In genomic region chrX:103356287-103356686, GRCm38 (mm10) we compare ENCODE assay signal across 8 mouse cellular contexts. TPM values are rescaled to one million over a fixed set of nuclear protein-coding genes. Genes with fewer than 3 reads are reported as not detected.
DNase-seq lines count a peak whose midpoint lies in the region; ATAC-seq and TF ChIP-seq lines count a peak whose summit lies in the region.

TSS of gene Chic1 (plus strand) at chrX:103356476.

- H3K27ac ChIP-seq in brown adipose tissue, adult 24 weeks (replicated peaks; ENCODE audit: low read depth, low read length): no peak within 1 kb of the TSS
- peak within 1 kb of the TSS; percentile 67 for H3K27ac ChIP-seq in forebrain, embryonic 15.5 days (replicated peaks)
- H3K27ac ChIP-seq in liver, postnatal 0 days (ENCODE audit: low read depth): no peak within 1 kb of the TSS

- peak within 1 kb of the TSS; percentile 63 for H3K9ac ChIP-seq in forebrain, embryonic 15.5 days (replicated peaks)
- no peak within 1 kb of the TSS for H3K9ac ChIP-seq in liver, postnatal 0 days (replicated peaks)

- intact Hi-C loops in heart, postnatal 25 days (cut with DNase I): no loop called here

- no peak for TF ChIP-seq CTCF in liver, postnatal 0 days (IDR thresholded peaks at IDR 0.05; ENCODE audit: low read depth)

- H3K4me2 ChIP-seq in forebrain, embryonic 15.5 days (replicated peaks): peak within 1 kb of the TSS; percentile 43
- peak within 1 kb of the TSS; percentile 69 for H3K4me2 ChIP-seq in liver, postnatal 0 days (ENCODE audit: low read depth, low read length)

- peaks cover 17% of the 10 kb centered on the region for H3K27me3 ChIP-seq in forebrain, embryonic 15.5 days
- H3K27me3 ChIP-seq in liver, postnatal 0 days (ENCODE audit: insufficient read depth, low read length): peaks cover 19% of the 10 kb centered on the region; the same call in 1 of the 2 replicates

- peak within 1 kb of the TSS; percentile 79 for H3K4me3 ChIP-seq in brown adipose tissue, adult 24 weeks (ENCODE audit: insufficient read depth, low read depth, low read length)
- peak within 1 kb of the TSS; percentile 59 for H3K4me3 ChIP-seq in forebrain, embryonic 15.5 days
- peak within 1 kb of the TSS; percentile 49 for H3K4me3 ChIP-seq in liver, postnatal 0 days (ENCODE audit: low read depth, low read length)

- peak; percentile 35 for DNase-seq in heart, postnatal 25 days (ENCODE audit: low spot score)
- peak; percentile 72 to 85 for DNase-seq in layer of hippocampus, adult 18-20 months (ENCODE audit: low spot score in 2 of 2)
- peak; percentile 43 for DNase-seq in liver, postnatal 0 days
- DNase-seq in ovary, postnatal 10 days (ENCODE audit: low spot score): peak; percentile 21
- DNase-seq in thymus, postnatal 14 days: peak; percentile 51

- H3K9me3 ChIP-seq in forebrain, embryonic 15.5 days: no peaks in the 10 kb centered on the region
- H3K9me3 ChIP-seq in liver, postnatal 0 days (ENCODE audit: low read length): no peaks in the 10 kb centered on the region

- H3K36me3 ChIP-seq in forebrain, embryonic 15.5 days: no peaks in the 10 kb centered on the region
- H3K36me3 ChIP-seq in liver, postnatal 0 days (replicated peaks; ENCODE audit: insufficient read depth, low read length): no peaks in the 10 kb centered on the region

- H3K4me1 ChIP-seq in brown adipose tissue, adult 24 weeks (ENCODE audit: control insufficient read depth, insufficient read depth, insufficient read length, low read length): no peaks in the 10 kb centered on the region
- H3K4me1 ChIP-seq in forebrain, embryonic 15.5 days: no peaks in the 10 kb centered on the region
- no peaks in the 10 kb centered on the region for H3K4me1 ChIP-seq in liver, postnatal 0 days (ENCODE audit: insufficient read depth)

- ATAC-seq in CD4-positive, CD25-positive, alpha-beta regulatory T cell, adult 4 months: peak; percentile 76
- peak; percentile 96 for ATAC-seq in forebrain, embryonic 15.5 days (replicated peaks)
- 0 out of 2 replicates have a peak, but pooled peaks have one; percentile 29 for ATAC-seq in liver, postnatal 0 days

- TF ChIP-seq EP300 in liver, postnatal 0 days (IDR thresholded peaks at IDR 0.05; ENCODE audit: low read depth): no peak

- WGBS in forebrain, embryonic 15.5 days: 20% methylated on average over 34 of the region's 34 CpGs
- 17% methylated on average over 34 of the region's 34 CpGs for WGBS in liver, postnatal 0 days (ENCODE audit: insufficient replicate concordance)

RNA-seq across cellular contexts. Expression of gene Chic1, which starts in this region (rescaled TPM):
- 1 to 10 TPM; 3.1 to 3.2 TPM for polyA plus RNA-seq in CD4-positive, CD25-positive, alpha-beta regulatory T cell, adult 4 months (2017; shearing (Covaris generic))
- 0.28 TPM in 1 of 2 replicates, not detected in the other for polyA plus RNA-seq in brown adipose tissue, adult 24 weeks (2012; ENCODE audit: insufficient read depth, insufficient read length, missing spikeins)
- polyA plus RNA-seq in forebrain, embryonic 15.5 days (2015; fragmentation: Nextera tagmentation; extraction: Ambion mirVana): 6.5 and 6.7 TPM in 2 replicates
- under 1 TPM; 0.57 to 0.70 TPM for total RNA-seq in heart, postnatal 25 days (2021)
- total RNA-seq in layer of hippocampus, adult 18-20 months (2021): 10 to 100 TPM; 22.7 to 24.3 TPM
- 0.08 and 0.20 TPM in 2 replicates for polyA plus RNA-seq in liver, postnatal 0 days (2015; fragmentation: Nextera tagmentation; extraction: Ambion mirVana)

Comparison
In these comparisons a context has a peak if more than half of its experiments do, and no peak if none do; other contexts are left out.
1. RNA of gene Chic1 (total RNA-seq): 22.7 to 24.3 TPM in layer of hippocampus, adult 18-20 months; 0.57 to 0.70 TPM in heart, postnatal 25 days; every median in the first group is over 10 times any median in the second.
2. Peak in DNase-seq in heart, postnatal 25 days; RNA of the gene not detected or under 1 TPM.
3. Peak in DNase-seq, ATAC-seq, H3K4me3 ChIP-seq and H3K4me2 ChIP-seq in liver, postnatal 0 days; RNA of the gene not detected or under 1 TPM.
4. ATAC-seq: peak in every context shown above with its lines; median percentile 96 in forebrain, embryonic 15.5 days; 76 in CD4-positive, CD25-positive, alpha-beta regulatory T cell, adult 4 months; 29 in liver, postnatal 0 days.
5. DNase-seq: peak in every context shown above with its lines; median percentile 78 in layer of hippocampus, adult 18-20 months; 51 in thymus, postnatal 14 days; 43 in liver, postnatal 0 days; 35 in heart, postnatal 25 days; 21 in ovary, postnatal 10 days.
6. Peak in every context shown above with its lines, with median percentiles within 50 percentile points of each other: H3K4me3 ChIP-seq.